Mouse (Mus musculus) heart, embryonic 16.5 days (tissue): ENCODE measurements at regions not wholly inside any gene's neighbourhood (a gene's known extent, or its start where the extent isn't known, plus 50 kb on each side); places are given as distances from the start of the nearest gene placed in this dataset.

ENCODE experiments used
- ATAC-seq: fragments of 200-750 bp; cut with Nextera tagmentation; replicated peaks from 2 replicates; pipeline ENCODE4 v1.8.0; 2017; ENCODE audit warnings: moderate number of reproducible peaks; ENCODE audit not compliant: insufficient read depth, low FRiP score; ENCODE audit errors: extremely low read depth
- H3K27ac ChIP-seq: fragments of 300-500 bp; sonication (generic); 2 replicates; pipeline ENCODE4 v1.5.1; 2014; ENCODE audit warnings: mild to moderate bottlenecking, low read length, control low read depth, moderate library complexity
- H3K27me3 ChIP-seq: fragments of 300-500 bp; sonication (generic); 2 replicates; pipeline ENCODE4 v1.6.1; 2014; ENCODE audit warnings: low read length, mixed read lengths; ENCODE audit not compliant: control insufficient read depth, insufficient read depth
- H3K36me3 ChIP-seq: fragments of 300-500 bp; sonication (generic); 2 replicates; pipeline ENCODE4 v1.6.1; 2014; ENCODE audit not compliant: control insufficient read depth, insufficient read depth
- H3K4me1 ChIP-seq: fragments of 300-500 bp; sonication (generic); 2 replicates; pipeline ENCODE4 v1.6.1; 2014; ENCODE audit warnings: low read length, mixed read lengths; ENCODE audit not compliant: control insufficient read depth, insufficient read depth
- H3K4me2 ChIP-seq: fragments of 300-500 bp; sonication (generic); 2 replicates; pipeline ENCODE4 v1.6.1; 2014; ENCODE audit warnings: low read depth, mild to moderate bottlenecking, control low read depth, low read length
- H3K4me3 ChIP-seq: fragments of 300-500 bp; sonication (generic); 2 replicates; pipeline ENCODE4 v1.5.1; 2014; ENCODE audit warnings: mild to moderate bottlenecking, control low read depth, low read length
- H3K9ac ChIP-seq: fragments of 300-500 bp; sonication (generic); 2 replicates; pipeline ENCODE4 v1.6.1; 2014; ENCODE audit warnings: low read length, control low read depth
- H3K9me3 ChIP-seq: fragments of 300-500 bp; sonication (generic); replicated peaks from 2 replicates; pipeline ENCODE4 v1.6.1; 2016; ENCODE audit warnings: low read length; ENCODE audit not compliant: control insufficient read depth
- WGBS: fragments of 180-500 bp; shearing (Covaris S2); extraction: QIAGEN DNeasy Blood & Tissue Kit; methylation state at CpG from one replicate; pipeline ENCODE4 v1.1.7; 2014; 5-methylcytosine and 5-hydroxymethylcytosine counted together

- H3K9me3 ChIP-seq, result no peaks in the 10 kb centered on the region
- 71% methylated on average over 10 of the region's 10 CpGs for WGBS
Observed at GRCm38 (mm10) chr7:123850272-123851197, 132.1 kb upstream of the Hs3st4 start.

DNA sequence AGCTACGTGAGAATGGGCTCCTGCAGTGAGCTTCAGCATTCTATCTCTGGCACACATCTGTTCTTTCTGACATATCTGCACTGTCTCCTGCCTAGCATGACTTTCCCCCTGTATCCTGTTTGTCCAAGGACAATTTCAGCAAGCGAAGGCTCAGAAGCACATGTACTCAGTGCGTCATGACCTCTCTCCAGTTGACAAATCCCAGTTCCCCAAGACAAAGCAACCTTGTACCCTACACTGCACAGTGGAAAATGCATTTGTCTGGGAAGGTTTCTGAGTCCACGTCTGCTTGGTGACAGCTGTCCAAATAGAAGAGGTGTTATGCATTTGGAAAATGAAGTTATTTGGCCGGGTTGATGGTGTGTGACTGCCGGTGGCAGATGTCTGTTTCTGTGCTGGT, 125.1 kb upstream of the Hs3st4 start:
- Histone ChIP-seq H3K9ac (no peak overlapping the region), H3K4me2 (no peak overlapping the region), H3K9me3 (no peaks in the 10 kb centered on the region), H3K27ac (no peak overlapping the region), H3K4me1 (no peaks in the 10 kb centered on the region), H3K4me3 (no peak overlapping the region), H3K27me3 (no peaks in the 10 kb centered on the region), H3K36me3 (no peaks in the 10 kb centered on the region)
- ATAC-seq, result 0 out of 2 replicates have a peak, but pooled peaks have one; percentile 37
- WGBS, result 43% methylated on average over 6 of the region's 6 CpGs

More at GRCm38 (mm10) chr7:123850272-123851197, 132.1 kb upstream of the Hs3st4 start:
- Histone ChIP-seq H3K27ac (no peak overlapping the region), H3K36me3 (no peaks in the 10 kb centered on the region), H3K27me3 (no peaks in the 10 kb centered on the region), H3K4me2 (no peak overlapping the region), H3K4me3 (no peak overlapping the region), H3K9ac (no peak overlapping the region), H3K4me1 (no peaks in the 10 kb centered on the region)
- ATAC-seq, result no peak

DNA sequence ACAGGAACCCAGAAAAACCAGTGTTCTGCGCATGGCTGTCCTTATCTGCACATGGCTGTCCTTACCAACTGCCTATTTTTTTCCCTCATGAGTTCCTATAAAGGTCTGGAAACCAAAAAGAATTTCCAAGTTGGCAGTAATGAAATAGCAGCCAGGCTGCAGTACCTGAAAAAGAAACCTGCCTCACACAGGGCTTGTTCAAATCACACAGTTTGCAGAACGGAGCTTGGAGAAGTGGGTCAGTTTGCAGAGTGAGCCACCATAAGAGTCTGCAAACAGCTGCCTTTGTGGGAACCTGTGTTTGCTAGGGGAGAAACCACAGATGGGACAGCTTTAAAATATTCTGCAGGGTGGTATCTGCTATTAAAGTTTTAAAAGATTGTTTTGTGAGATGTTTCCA, 121.0 kb upstream of the Hs3st4 start:
- WGBS, result 58% methylated on average over 2 of the region's 2 CpGs
- H3K27ac ChIP-seq, result no peak overlapping the region
- H3K4me2 ChIP-seq, result no peak overlapping the region
- no peaks in the 10 kb centered on the region for H3K36me3 ChIP-seq
- H3K9ac ChIP-seq, result no peak overlapping the region
- ATAC-seq, result no peak
- H3K27me3 ChIP-seq, result no peaks in the 10 kb centered on the region
- no peaks in the 10 kb centered on the region for H3K4me1 ChIP-seq
- H3K4me3 ChIP-seq, result no peak overlapping the region
- no peaks in the 10 kb centered on the region for H3K9me3 ChIP-seq

DNA sequence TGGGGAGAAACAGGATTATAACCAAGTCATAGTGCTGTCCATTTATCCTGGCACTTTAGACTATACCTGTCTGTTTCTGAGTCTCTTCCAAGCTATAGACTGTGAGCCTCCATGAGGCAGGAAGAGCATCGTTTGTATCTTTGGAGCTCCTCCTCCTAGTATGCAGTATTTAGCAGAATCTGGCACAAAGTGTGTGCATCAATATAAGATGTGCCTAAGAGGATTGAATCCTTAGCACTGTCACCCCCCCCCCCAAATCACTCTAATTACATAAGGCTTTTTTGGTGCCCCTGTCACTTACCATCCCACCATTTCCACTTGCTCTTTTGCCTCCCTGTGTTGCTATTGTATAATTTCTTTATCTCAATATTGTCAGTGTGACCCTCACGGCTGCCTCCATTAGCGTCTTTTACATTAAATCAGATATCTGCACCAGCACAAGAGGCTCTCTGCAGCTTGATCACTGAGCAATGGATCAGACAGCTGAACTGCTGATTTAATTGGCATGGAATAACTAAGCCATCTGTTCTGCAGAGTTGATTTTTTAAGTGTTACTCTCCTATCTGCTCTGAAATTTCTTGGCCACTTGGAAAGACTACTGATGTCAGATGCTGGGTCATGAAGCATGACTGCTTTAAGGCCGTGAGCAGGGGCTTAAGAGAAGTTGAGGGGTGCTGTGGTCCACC, 85.8 kb upstream of the Hs3st4 start:
- H3K27ac ChIP-seq, result no peak overlapping the region
- no peak overlapping the region for H3K9ac ChIP-seq
- WGBS, result 80% methylated on average over 4 of the region's 4 CpGs
- no peak overlapping the region for H3K4me2 ChIP-seq
- no peak overlapping the region for H3K4me3 ChIP-seq
- no peaks in the 10 kb centered on the region for H3K4me1 ChIP-seq
- no peaks in the 10 kb centered on the region for H3K9me3 ChIP-seq
- ATAC-seq, result no peak
- H3K36me3 ChIP-seq, result no peaks in the 10 kb centered on the region
- no peaks in the 10 kb centered on the region for H3K27me3 ChIP-seq

GRCm38 (mm10) chr7:123907946-123908840, 74.5 kb upstream of the Hs3st4 start:
- 70% methylated on average over 6 of the region's 6 CpGs for WGBS

GRCm38 (mm10) chr7:123921461-123921860, 61.2 kb upstream of the Hs3st4 start:
- H3K4me3 ChIP-seq, result no peak overlapping the region
- H3K9ac ChIP-seq, result no peak overlapping the region

More at GRCm38 (mm10) chr7:123907946-123908840, 74.5 kb upstream of the Hs3st4 start:
- ATAC-seq, result no peak
- Histone ChIP-seq H3K4me1 (no peaks in the 10 kb centered on the region), H3K36me3 (no peaks in the 10 kb centered on the region), H3K9ac (no peak overlapping the region), H3K4me2 (no peak overlapping the region), H3K27ac (no peak overlapping the region), H3K9me3 (no peaks in the 10 kb centered on the region), H3K4me3 (no peak overlapping the region), H3K27me3 (no peaks in the 10 kb centered on the region)

GRCm38 (mm10) chr7:123932486-123932885, 50.2 kb upstream of the Hs3st4 start:
- H3K36me3 ChIP-seq, result no peaks in the 10 kb centered on the region
- ATAC-seq, result no peak
- no peak overlapping the region for H3K4me2 ChIP-seq
- H3K27me3 ChIP-seq, result no peaks in the 10 kb centered on the region
- WGBS, result 62% methylated on average over 7 of the region's 7 CpGs
- H3K4me3 ChIP-seq, result no peak overlapping the region
- H3K9me3 ChIP-seq, result no peaks in the 10 kb centered on the region
- no peak overlapping the region for H3K27ac ChIP-seq
- no peaks in the 10 kb centered on the region for H3K4me1 ChIP-seq
- H3K9ac ChIP-seq, result no peak overlapping the region

More at GRCm38 (mm10) chr7:123921461-123921860, 61.2 kb upstream of the Hs3st4 start:
- H3K36me3 ChIP-seq, result no peaks in the 10 kb centered on the region
- H3K4me2 ChIP-seq, result no peak overlapping the region
- H3K27ac ChIP-seq, result no peak overlapping the region
- ATAC-seq, result no peak
- H3K4me1 ChIP-seq, result no peaks in the 10 kb centered on the region
- 89% methylated on average over 2 of the region's 2 CpGs for WGBS
- no peaks in the 10 kb centered on the region for H3K27me3 ChIP-seq
- no peaks in the 10 kb centered on the region for H3K9me3 ChIP-seq
